Mouse (Mus musculus) forebrain, embryonic 12.5 days (tissue): Measurements from ENCODE around the gene Arhgef3. TPM values are rescaled to one million over a fixed set of nuclear protein-coding genes. Genes with fewer than 3 reads are reported as not detected.

Source experiments
- ATAC-seq: fragments of 200-750 bp; cut with Nextera tagmentation; 2 replicates; pipeline ENCODE4 v1.8.0; 2017; ENCODE audit warnings: moderate TSS enrichment; ENCODE audit not compliant: low FRiP score
- H3K27ac ChIP-seq: fragments of 300-500 bp; sonication (generic); 2 replicates; pipeline ENCODE4 v1.5.1; 2016; ENCODE audit warnings: mild to moderate bottlenecking
- H3K27me3 ChIP-seq: fragments of 300-500 bp; sonication (generic); 2 replicates; pipeline ENCODE4 v1.6.1; 2016; ENCODE audit warnings: mild to moderate bottlenecking
- H3K36me3 ChIP-seq: fragments of 300-500 bp; sonication (generic); replicated peaks from 2 replicates; pipeline ENCODE4 v1.6.1; 2016; ENCODE audit warnings: mild to moderate bottlenecking
- H3K4me1 ChIP-seq: fragments of 300-500 bp; sonication (generic); 2 replicates; pipeline ENCODE4 v1.6.1; 2016
- H3K4me2 ChIP-seq: fragments of 300-500 bp; sonication (generic); 2 replicates; pipeline ENCODE4 v1.6.1; 2016; ENCODE audit warnings: mild to moderate bottlenecking, moderate library complexity
- H3K4me3 ChIP-seq: fragments of 300-500 bp; sonication (generic); replicated peaks from 2 replicates; pipeline ENCODE4 v1.5.1; 2016; ENCODE audit warnings: mild to moderate bottlenecking
- H3K9ac ChIP-seq: fragments of 300-500 bp; sonication (generic); 2 replicates; pipeline ENCODE4 v1.6.1; 2016; ENCODE audit warnings: mild to moderate bottlenecking
- H3K9me3 ChIP-seq: fragments of 300-500 bp; sonication (generic); 2 replicates; pipeline ENCODE4 v1.6.1; 2016
- WGBS: fragments of 180-500 bp; shearing (Covaris S2); methylation state at CpG from one replicate; pipeline ENCODE4 v1.1.7; 2016; 5-methylcytosine and 5-hydroxymethylcytosine counted together
- polyA plus RNA-seq: library from polyadenylated mRNA; unstranded; fragments of >200 nt; fragmentation: Nextera tagmentation; extraction: Ambion mirVana; gene quantifications from 2 replicates; pipeline ENCODE4 v1.2.1, GENCODE M21; 2016

Gene Arhgef3
- polyA plus RNA-seq, 1 experiment from 2014 or later = 2.4 TPM

DNA sequence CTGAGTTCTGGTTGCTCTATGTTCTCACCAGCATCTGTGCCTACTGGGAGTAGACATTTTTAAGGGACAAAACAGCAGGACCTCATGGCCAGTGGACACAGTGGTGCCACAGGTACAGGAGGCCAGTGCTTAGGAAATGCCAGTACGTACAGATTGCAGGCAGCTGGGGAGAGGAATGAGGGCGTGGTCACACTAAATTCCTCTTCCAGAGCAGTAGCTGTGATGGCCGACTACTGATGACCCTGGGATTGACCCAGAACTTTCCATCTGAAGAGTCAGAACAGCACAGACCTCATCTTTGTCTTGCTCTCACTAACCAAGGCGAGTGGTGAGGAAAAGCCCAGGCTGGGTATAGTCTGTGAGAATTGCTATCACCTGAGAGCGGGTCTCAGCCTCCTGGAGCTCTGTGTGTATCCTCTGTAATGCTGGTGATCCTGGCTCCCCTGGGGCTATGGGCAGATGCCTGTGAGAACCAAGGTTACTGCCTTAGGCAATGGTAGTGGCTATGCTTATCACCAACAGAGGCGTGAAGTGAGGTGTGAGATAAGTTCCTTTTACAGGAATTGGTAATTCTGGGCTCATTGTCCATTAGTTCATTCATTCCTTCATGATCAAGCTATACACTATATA lies 35.4 kb downstream of the Arhgef3 start:
- 72% methylated on average over 6 of the region's 6 CpGs for WGBS
- Histone ChIP-seq H3K4me2 (no peak overlapping the region), H3K4me1 (no peaks in the 10 kb centered on the region), H3K9me3 (no peaks in the 10 kb centered on the region), H3K4me3 (no peak overlapping the region), H3K9ac (no peak overlapping the region), H3K36me3 (no peaks in the 10 kb centered on the region), H3K27me3 (no peaks in the 10 kb centered on the region), H3K27ac (no peak overlapping the region)
- ATAC-seq = no peak

DNA sequence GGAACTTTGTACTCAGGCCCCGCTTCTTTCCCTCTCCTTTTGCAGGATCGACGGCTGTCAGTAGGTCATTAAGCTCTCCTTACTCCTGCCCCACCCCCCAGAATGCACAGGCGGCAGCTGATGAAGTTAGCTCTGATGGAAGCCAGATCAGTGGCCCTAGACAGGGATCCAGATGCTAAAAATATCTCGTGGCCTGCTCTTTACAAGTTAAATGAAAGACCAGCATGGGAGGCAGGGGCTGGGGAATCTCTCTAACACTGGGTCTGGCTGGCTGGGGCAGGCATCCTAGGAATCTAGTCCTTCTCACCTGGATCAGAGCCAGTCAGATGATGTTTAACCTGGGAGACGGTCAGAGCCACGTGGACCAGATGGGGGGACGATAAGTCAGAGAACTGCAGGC lies 36.7 kb downstream of the Arhgef3 start:
- 53% methylated on average over 8 of the region's 8 CpGs for WGBS
- H3K36me3 ChIP-seq = no peaks in the 10 kb centered on the region
- no peak for ATAC-seq
- H3K9me3 ChIP-seq = no peaks in the 10 kb centered on the region
- no peaks in the 10 kb centered on the region for H3K4me1 ChIP-seq
- no peak overlapping the region for H3K27ac ChIP-seq
- H3K27me3 ChIP-seq = no peaks in the 10 kb centered on the region
- H3K9ac ChIP-seq = no peak overlapping the region
- no peak overlapping the region for H3K4me2 ChIP-seq
- H3K4me3 ChIP-seq = no peak overlapping the region

DNA sequence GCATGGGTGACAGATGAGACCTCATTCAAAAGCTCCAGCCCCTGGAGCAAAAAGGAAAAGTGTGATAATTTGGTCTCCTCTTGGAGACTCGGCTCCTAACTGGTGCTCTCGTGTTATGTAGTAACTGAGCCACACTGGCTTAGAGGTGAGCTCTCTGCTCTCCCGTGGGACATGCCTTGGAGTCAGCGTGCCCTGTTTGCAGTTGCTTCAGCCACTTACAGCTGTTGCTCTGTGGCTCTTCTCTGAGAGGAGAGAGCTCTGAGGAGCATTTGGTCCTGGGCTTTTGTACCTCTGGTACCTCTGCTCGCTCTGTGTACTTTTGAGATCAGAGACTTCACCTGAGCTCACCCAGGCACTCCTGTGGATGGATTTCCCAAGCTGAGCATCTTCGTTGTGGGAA lies 40.4 kb downstream of the Arhgef3 start:
- no peak overlapping the region for H3K4me3 ChIP-seq
- no peak for ATAC-seq
- no peaks in the 10 kb centered on the region for H3K36me3 ChIP-seq
- 82% methylated on average over 6 of the region's 6 CpGs for WGBS
- H3K27me3 ChIP-seq = no peaks in the 10 kb centered on the region
- no peak overlapping the region for H3K4me2 ChIP-seq
- no peaks in the 10 kb centered on the region for H3K9me3 ChIP-seq
- no peaks in the 10 kb centered on the region for H3K4me1 ChIP-seq
- no peak overlapping the region for H3K9ac ChIP-seq
- H3K27ac ChIP-seq = no peak overlapping the region

DNA sequence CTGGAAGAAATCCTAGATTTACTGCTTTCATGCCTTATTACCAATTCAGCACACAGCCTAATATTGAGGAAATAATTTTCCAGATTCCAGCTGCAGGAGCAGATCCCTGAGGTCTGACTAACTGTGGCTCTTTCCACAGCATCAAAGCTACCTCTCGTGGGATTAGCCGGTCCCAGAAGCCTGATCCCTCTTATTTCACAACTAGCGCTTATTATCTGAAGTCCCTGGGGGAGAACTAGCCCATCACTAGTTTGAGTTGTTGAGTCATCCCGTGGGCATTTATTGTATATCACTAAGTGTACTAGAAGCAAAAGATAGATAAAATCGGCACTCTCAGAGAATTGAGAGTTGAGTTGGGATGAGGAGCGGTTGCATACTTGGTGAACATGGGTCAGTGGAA lies 41.3 kb downstream of the Arhgef3 start:
- Histone ChIP-seq H3K36me3 (no peaks in the 10 kb centered on the region), H3K27me3 (no peaks in the 10 kb centered on the region), H3K4me3 (no peak overlapping the region), H3K9me3 (no peaks in the 10 kb centered on the region), H3K27ac (no peak overlapping the region), H3K9ac (no peak overlapping the region), H3K4me1 (no peaks in the 10 kb centered on the region), H3K4me2 (no peak overlapping the region)
- no peak for ATAC-seq
- WGBS = 79% methylated on average over 6 of the region's 6 CpGs

DNA sequence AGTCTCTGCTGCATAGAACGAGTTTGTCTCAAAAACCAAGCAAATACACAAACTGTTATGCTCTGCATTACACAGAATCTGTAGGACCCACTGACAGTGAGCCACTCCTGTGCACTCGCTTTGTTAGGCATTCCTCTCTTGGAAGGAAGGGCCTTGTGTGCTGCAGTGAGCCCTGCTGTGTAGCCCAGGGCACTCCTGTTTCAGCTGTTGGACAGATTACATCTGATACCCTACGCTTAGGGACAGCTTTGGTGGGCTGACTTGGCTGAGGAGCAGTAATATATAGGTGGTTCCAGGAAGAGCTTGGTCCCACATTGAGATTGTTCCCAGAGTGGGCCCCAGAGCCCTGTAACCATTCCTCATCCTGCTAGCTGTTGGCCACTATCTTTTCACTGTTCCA lies 43.4 kb downstream of the Arhgef3 start:
- Histone ChIP-seq H3K9ac (no peak overlapping the region), H3K27me3 (no peaks in the 10 kb centered on the region), H3K36me3 (no peaks in the 10 kb centered on the region), H3K4me1 (no peaks in the 10 kb centered on the region), H3K27ac (no peak overlapping the region), H3K4me3 (no peak overlapping the region), H3K4me2 (no peak overlapping the region), H3K9me3 (no peaks in the 10 kb centered on the region)
- no peak for ATAC-seq
- 75% methylated on average over 3 of the region's 3 CpGs for WGBS

DNA sequence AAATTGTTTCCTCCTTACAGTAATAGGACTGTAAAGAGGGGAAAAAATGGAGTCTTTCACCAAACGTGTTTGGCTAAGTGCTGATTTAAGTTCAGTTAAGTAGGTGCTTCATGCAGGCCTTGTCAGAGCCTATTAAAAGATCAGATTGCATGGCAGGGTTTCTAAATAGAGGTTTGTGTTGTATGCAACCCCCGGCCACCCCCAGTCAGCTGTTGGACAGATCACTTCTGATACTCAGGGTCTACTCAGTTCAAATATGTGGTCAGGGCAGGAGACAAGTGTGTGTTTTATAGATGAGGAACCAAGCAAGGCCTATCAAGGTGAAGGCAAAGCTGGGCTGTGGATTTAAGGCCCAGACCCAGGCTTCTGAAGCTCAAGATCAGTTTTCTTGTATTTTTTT lies 44.1 kb downstream of the Arhgef3 start:
- no peak for ATAC-seq
- WGBS = 71% methylated on average over 2 of the region's 2 CpGs
- no peaks in the 10 kb centered on the region for H3K9me3 ChIP-seq
- no peak overlapping the region for H3K4me3 ChIP-seq
- no peak overlapping the region for H3K27ac ChIP-seq
- H3K4me1 ChIP-seq = no peaks in the 10 kb centered on the region
- no peak overlapping the region for H3K9ac ChIP-seq
- no peak overlapping the region for H3K4me2 ChIP-seq
- no peaks in the 10 kb centered on the region for H3K27me3 ChIP-seq
- H3K36me3 ChIP-seq = no peaks in the 10 kb centered on the region

DNA sequence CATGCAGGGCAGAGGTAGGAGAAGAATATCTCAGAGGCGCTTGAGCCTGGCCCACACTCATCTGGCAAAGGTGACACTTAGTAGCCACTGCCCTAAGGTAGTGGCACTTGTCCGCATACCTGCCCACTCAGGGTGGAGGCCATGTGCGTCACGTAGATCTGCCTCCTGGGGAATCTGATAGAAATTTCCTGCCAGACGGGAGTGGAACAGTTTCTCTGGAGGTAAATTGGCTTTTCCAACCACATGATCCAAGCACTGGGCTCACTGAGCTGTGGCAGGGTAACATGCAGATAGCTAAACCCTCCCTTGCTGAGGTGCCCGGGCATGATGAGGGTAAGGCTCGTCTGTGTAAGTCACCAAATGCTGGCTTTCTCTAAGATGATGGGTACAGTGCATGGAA lies 46.1 kb downstream of the Arhgef3 start:
- H3K4me3 ChIP-seq = no peak overlapping the region
- WGBS = 90% methylated on average over 7 of the region's 7 CpGs
- no peak for ATAC-seq
- no peak overlapping the region for H3K9ac ChIP-seq
- no peak overlapping the region for H3K4me2 ChIP-seq
- H3K27ac ChIP-seq = no peak overlapping the region
- no peaks in the 10 kb centered on the region for H3K9me3 ChIP-seq
- H3K4me1 ChIP-seq = no peaks in the 10 kb centered on the region
- no peaks in the 10 kb centered on the region for H3K27me3 ChIP-seq
- H3K36me3 ChIP-seq = no peaks in the 10 kb centered on the region

DNA sequence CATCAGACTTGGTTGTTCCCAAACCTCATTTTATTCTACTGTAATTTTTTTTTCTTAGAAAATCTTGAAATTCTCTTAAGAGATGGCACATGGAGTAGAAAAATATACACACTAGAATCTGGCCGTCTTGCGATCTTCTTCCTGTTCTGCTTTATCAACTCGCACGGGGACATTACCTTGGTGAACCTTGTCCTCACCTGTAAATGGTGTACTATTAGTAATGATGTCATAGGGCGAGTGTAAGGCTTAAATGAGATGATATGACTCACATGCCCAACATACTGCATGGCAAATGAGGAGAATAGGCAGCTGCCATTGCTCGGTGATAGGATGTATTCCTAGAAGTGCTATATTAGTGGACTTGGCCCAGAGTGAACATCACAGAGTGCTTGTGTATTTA lies 49.9 kb downstream of the Arhgef3 start:
- Histone ChIP-seq H3K9ac (no peak overlapping the region), H3K36me3 (no peaks in the 10 kb centered on the region), H3K27ac (no peak overlapping the region), H3K4me2 (no peak overlapping the region), H3K27me3 (no peaks in the 10 kb centered on the region), H3K4me1 (peaks cover 4% of the 10 kb centered on the region; the same call in 1 of the 2 replicates), H3K4me3 (no peak overlapping the region), H3K9me3 (no peaks in the 10 kb centered on the region)
- no peak for ATAC-seq
- WGBS = 89% methylated on average over 6 of the region's 6 CpGs

DNA sequence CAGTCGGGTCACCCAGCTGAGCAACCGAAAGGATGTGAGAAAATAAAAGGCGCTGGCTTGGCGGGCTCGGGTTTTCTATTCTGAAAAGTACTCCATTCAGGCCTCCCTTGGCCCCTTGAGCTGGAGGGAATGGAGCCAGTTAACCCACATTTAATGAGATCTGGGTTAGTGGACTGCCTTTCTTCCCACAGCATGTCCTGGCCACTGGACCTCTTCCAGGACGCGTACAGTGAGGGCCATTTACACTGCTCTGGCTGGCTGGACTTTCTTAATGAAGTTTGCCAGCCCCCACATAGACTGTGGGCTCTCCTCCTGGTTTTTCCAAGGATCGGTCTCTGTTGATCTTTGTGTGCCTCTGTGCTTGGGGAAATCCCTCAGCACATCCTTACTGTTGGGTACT lies 52.1 kb downstream of the Arhgef3 start:
- H3K9ac ChIP-seq = no peak overlapping the region
- H3K4me1 ChIP-seq = peaks cover 4% of the 10 kb centered on the region; the same call in 1 of the 2 replicates
- H3K9me3 ChIP-seq = no peaks in the 10 kb centered on the region
- no peak overlapping the region for H3K4me2 ChIP-seq
- no peak for ATAC-seq
- no peaks in the 10 kb centered on the region for H3K36me3 ChIP-seq
- 0 out of 2 replicates have a peak overlapping the region, but pooled peaks have one; percentile 56 for H3K27ac ChIP-seq
- H3K27me3 ChIP-seq = no peaks in the 10 kb centered on the region
- H3K4me3 ChIP-seq = no peak overlapping the region
- WGBS = 45% methylated on average over 8 of the region's 8 CpGs

DNA sequence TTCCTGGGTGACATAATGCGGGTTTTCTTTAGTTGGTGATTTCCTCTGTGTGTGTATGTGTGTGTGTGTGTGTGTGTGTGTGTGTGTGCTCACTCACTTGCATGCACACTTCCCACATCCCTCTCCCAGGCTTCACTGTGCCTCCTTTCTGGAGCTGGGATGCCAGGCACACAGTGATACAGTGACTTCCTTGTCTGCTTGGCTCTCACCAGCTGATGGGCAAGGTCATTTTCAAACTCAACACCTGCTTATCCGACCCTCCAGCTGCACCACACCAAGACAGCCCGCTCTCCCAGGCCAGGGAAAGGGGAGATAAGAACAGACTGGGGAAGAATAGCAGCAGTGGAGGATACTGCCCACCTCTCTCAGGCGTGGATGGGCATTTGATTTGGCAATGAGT lies 52.5 kb downstream of the Arhgef3 start:
- WGBS = 92% methylated on average over 4 of the region's 4 CpGs
- no peaks in the 10 kb centered on the region for H3K36me3 ChIP-seq
- no peak for ATAC-seq
- peak overlapping the region; percentile 56; the same call in 1 of the 2 replicates for H3K27ac ChIP-seq
- no peak overlapping the region for H3K9ac ChIP-seq
- no peaks in the 10 kb centered on the region for H3K27me3 ChIP-seq
- no peak overlapping the region for H3K4me3 ChIP-seq
- H3K4me1 ChIP-seq = peaks cover 4% of the 10 kb centered on the region; the same call in 1 of the 2 replicates
- H3K4me2 ChIP-seq = no peak overlapping the region
- no peaks in the 10 kb centered on the region for H3K9me3 ChIP-seq

DNA sequence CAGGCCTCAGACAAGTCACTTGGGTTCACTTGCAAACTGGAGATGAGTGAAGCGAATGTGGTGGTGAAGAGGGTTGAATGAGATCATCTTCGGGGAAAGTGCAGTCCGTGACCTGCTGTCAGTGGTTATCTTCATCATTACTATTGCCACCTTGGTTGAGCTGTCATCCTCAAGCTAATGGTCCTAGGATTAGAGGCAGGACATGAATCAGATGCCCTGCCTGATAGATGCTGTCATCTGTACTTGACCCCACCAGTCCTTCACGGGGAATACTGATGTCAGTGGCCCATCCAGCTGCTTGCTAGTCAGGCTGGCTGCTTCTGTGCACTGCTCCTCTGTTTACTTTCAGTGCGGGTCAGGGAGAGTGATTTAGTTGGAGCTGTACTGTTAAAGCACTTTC lies 53.7 kb downstream of the Arhgef3 start:
- H3K36me3 ChIP-seq = no peaks in the 10 kb centered on the region
- H3K27ac ChIP-seq = no peak overlapping the region
- H3K4me1 ChIP-seq = peaks cover 4% of the 10 kb centered on the region; the same call in 1 of the 2 replicates
- no peaks in the 10 kb centered on the region for H3K9me3 ChIP-seq
- no peaks in the 10 kb centered on the region for H3K27me3 ChIP-seq
- no peak overlapping the region for H3K9ac ChIP-seq
- H3K4me2 ChIP-seq = no peak overlapping the region
- no peak overlapping the region for H3K4me3 ChIP-seq
- ATAC-seq = no peak
- WGBS = 93% methylated on average over 5 of the region's 5 CpGs

DNA sequence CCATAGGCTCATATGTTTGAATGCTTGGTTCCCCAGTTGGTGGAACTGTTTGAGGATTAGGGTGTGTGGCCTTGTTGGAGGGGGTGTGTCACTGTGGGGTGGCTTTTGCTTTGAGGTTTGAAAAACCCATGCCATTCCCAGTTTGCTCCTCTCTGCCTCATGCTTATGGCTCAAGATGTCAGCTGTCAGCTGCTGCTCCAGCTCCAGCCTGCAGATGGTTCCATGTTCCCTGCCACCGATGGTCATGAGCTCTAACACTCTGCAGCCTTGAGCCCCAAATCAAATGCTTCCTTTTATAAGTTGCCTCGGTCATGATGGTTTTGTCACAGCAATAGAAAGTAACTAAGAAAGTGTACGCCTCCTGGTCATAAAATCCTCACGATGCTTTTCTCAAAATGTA lies 54.6 kb downstream of the Arhgef3 start:
- Histone ChIP-seq H3K36me3 (no peaks in the 10 kb centered on the region), H3K4me2 (no peak overlapping the region), H3K27ac (no peak overlapping the region), H3K9ac (no peak overlapping the region), H3K9me3 (no peaks in the 10 kb centered on the region), H3K27me3 (no peaks in the 10 kb centered on the region), H3K4me3 (no peak overlapping the region), H3K4me1 (peaks cover 4% of the 10 kb centered on the region; the same call in 1 of the 2 replicates)
- no peak for ATAC-seq
- WGBS = 91% methylated on average over 4 of the region's 4 CpGs

DNA sequence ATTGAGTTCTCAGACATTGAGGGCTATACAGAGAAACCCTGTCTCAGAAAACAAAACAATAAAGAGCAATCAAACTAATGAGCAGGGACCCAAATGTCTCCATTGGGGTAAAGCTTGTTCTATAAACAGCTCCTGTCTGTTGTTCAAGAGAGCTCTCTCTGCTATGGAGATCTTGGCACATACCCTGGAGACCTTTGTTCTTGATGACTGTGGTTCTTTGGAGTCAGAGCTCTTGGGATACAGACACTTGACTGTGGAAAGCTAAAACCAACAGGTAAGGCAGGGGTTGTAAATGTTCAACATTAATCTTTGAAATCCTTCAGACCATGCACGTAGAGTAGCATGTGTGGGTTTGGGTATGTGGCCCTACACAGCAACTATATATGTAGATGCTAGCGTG lies 55.7 kb downstream of the Arhgef3 start:
- Histone ChIP-seq H3K9me3 (no peaks in the 10 kb centered on the region), H3K4me3 (no peak overlapping the region), H3K4me2 (no peak overlapping the region), H3K4me1 (peaks cover 10% of the 10 kb centered on the region; the same call in 1 of the 2 replicates), H3K36me3 (no peaks in the 10 kb centered on the region), H3K27ac (no peak overlapping the region), H3K27me3 (no peaks in the 10 kb centered on the region), H3K9ac (no peak overlapping the region)
- WGBS = 94% methylated on average over 2 of the region's 2 CpGs
- ATAC-seq = no peak
